Mouse (Mus musculus) WW6 (cell line): ENCODE results near the gene Jaml.

Experiments
- DNase-seq: peaks from one replicate; pipeline ENCODE4 v3.0.0-alpha.2; 2013; ENCODE audit warnings: low read depth, low spot score

Jaml gene

GRCm38 (mm10) chr9:45077859-45078258 is 1.1 kb upstream of the Jaml start:
- no peak for DNase-seq

DNA sequence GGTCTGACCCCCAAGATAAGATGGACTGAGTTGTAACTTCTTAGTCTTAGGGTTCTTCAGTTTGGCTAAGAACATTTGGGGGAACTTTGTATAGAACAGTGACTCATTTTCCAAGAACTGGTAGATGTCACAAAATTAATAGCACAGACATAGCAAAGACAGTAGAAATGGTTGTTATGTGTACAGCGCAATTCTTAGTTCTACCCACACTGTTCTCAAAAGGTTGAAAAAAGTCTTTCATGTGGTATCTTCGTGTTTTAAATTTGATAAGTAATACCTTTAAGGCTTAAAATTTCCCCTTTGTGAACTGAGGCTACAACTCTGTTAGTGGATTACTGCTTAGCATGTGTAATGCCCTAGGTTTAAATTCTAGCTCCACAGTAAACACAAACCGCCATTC is 4.1 kb downstream of the Jaml start:
- no peak for DNase-seq

DNA sequence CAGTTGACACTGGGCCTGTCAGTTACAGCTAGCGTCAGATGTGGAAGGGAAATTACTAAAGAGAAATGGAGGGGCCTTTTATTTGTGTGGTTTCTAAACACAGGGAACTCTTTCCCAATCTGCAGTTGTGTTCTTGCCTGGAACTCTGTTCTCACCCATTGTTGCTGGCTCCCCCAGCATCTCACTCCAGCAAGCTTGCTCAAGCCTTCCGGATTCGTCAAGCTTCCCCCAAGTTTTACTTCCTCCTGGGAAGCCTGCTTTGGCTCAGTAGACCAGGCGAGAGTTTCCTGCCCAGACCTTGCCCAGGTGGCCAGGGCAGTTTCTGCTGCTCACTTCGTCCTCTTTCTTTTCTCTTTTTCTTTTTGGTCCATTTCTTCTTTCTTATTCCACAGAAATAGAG is 5.6 kb downstream of the Jaml start:
- DNase-seq, result no peak

- DNase-seq, result no peak
Measured at GRCm38 (mm10) chr9:45085741-45086690, 7.0 kb downstream of the Jaml start.

DNA sequence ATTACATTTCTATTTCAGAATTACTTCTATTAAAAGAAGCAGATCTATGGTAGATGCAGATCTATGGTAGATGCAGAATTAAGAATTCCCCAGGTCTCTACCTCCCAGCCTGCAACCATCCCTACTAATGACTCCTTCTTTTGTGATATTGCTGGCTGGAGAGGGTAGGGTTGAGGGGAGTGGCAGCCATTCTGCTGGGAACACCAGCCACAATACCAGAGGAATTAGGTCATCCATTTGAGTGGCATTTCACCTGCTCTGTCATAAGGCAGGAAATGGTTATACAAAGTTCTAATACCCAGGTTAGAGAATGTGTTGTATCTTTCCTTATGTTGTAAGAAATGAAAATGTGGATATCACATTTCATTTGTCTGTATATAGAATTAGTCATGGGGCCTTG is 9.1 kb downstream of the Jaml start:
- DNase-seq, result no peak

GRCm38 (mm10) chr9:45090811-45091210 is 11.8 kb downstream of the Jaml start:
- DNase-seq, result no peak

DNA sequence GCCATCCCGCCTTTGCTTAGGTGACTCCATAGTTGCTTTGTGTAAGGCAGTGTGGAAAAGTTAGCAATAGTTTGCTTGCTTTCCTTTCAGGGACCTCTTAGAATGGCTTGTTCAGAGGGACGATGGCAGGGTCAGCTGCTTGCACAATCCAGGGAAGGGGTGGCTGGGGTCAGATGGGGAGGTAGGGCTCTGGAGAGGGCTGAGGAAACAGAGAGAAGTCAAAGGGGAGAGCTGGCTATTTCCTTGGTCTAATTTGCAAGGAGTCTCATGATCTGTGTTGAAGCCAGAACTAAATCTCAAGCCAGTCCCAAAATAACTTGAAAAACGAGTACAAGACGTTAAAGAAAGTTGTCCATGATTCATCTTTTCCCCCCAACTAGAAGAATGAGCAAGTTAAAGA is 13.7 kb downstream of the Jaml start:
- no peak for DNase-seq

- no peak for DNase-seq
Measured at GRCm38 (mm10) chr9:45095149-45095937, 16.4 kb downstream of the Jaml start.

- DNase-seq, result no peak
Measured at GRCm38 (mm10) chr9:45097877-45098276, 18.9 kb downstream of the Jaml start.

GRCm38 (mm10) chr9:45098426-45098825 is 19.4 kb downstream of the Jaml start:
- DNase-seq, result no peak

- DNase-seq, result no peak
Measured at GRCm38 (mm10) chr9:45102528-45102927, 23.5 kb downstream of the Jaml start.

GRCm38 (mm10) chr9:45103211-45103979 is 24.4 kb downstream of the Jaml start:
- DNase-seq, result no peak

DNA sequence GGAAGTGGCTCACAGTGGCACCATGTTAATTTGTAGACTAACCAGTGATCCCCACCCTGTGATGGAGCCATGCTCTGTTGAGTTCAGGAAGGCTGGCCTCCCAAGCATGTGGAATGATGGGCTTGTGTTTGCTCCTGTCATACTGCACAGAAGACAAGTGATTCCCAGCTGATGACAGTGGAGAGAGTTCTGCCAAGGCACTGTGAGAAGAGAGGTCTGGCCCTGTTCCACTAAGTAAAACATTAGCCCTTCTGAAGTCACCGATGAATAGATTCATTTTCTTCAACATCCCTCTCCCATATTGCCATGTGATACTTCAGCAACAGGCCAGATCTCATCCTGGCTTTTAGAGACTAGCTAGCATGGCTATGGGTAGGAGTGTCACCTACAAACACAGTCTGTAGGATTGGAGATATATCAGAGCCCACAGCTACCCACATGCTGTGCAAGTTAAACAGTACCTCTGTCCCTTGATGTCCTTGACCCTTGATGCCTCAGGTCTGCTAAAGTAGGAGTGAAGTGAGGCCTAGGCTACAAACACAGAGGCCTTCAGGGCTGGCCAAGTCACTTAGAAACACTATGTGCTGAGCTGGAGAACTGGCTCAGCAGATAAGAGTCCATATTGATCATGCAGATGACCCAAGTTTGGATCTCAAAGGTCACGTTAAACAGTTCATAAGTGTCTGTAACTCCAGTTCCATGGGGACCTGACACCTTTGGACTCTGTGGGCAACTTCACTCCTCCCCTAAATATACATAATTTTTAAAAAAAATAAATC is 26.8 kb downstream of the Jaml start:
- DNase-seq, result no peak

DNA sequence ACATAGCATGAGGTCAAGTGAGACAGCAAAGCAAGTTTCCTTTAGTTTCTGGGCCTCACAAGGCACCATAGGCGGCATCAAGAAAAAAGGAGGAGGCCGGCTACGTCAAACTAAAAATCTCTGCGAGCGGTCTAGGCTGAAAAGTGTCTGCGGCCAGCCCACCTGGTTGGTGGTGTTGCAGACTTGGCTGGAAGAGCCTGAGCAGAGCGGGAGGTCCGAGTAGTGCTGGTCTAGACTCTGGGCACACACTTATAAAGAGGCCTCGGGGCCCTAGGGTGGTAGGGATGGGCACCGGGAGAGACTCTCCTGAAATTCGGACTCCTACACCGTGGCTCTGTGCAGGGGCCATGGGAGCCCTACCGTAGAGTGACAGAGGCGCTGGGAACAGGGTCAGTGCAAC is 36.7 kb downstream of the Jaml start:
- no peak for DNase-seq

DNA sequence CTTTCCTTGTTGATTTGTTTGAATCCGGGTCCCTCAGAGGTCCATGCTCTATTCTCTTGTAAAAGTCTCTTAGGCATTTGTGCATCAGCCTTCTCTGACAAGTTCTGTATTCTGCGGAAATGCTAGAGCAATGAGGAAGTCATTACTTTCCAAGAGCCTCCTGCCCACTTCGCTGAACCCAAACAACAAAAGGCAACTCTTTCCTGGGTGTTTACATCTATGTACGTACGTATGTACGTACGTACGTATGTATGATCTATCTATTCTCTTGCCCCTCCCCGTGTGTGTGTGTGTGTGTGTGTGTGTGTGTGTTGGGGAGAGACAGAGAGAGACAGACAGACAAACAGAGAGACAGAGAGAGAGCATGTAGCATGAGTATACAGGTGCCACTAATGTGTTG is 37.8 kb downstream of the Jaml start:
- no peak for DNase-seq

DNA sequence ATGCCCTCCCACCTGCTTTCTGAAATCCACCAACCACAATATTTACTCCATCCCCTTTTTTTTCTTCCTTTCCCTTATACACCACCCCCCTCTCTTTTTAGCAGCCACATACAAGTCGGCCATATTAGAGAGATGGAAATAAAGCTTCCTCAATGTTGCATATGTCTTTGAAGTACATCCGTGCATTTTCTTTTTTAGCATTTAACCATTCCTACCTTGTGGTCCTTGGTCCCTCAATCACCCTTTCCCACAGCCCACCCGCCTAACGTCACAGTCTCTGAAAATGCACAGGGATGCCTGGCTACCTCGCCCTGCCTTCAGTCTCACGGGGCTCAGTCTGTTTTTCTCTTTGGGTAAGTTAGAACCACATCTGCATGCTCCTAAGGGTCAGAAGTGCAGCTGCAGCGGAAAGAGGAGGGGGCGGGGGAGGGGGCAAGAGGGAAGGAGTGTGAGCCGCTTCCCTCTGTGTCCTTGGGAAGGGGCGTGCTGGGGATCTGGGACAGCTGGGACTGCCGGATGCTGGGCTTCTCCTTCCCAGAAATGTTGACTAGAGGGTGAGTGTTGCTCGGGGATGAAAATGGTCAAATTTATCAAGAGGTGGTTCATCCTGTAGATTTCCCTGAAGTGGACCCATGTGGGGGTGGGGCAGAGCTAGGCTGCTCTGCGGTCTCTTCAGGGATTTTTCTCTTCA is 38.9 kb downstream of the Jaml start, which contains the start of gene Scn2b:
Gene Scn2b, plus strand, starts transcription at position 42 of the 691 bp plus-strand sequence.
- no peak for DNase-seq

DNA sequence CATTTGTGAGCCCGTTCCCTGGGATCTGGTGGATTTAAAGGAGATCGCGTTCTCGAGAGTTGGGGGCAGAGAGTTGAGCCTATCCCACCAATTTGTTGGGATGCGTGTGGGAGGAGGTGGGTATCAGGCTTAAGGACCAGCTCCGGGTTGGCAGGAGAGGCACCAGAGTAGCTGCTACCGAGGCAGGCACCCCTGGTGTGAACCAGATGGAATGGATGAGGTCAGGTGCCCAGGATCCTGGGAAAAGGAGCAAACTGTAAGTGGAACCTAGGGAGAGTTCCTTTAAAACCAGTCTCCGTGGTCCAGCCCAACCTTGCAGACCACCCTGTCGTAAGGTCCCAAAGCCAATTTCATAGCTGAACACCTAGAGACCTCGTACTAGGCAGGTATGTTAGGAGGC is 39.6 kb downstream of the Jaml start:
- no peak for DNase-seq

- DNase-seq, result no peak
Measured at GRCm38 (mm10) chr9:45119316-45119953, 40.5 kb downstream of the Jaml start.

DNA sequence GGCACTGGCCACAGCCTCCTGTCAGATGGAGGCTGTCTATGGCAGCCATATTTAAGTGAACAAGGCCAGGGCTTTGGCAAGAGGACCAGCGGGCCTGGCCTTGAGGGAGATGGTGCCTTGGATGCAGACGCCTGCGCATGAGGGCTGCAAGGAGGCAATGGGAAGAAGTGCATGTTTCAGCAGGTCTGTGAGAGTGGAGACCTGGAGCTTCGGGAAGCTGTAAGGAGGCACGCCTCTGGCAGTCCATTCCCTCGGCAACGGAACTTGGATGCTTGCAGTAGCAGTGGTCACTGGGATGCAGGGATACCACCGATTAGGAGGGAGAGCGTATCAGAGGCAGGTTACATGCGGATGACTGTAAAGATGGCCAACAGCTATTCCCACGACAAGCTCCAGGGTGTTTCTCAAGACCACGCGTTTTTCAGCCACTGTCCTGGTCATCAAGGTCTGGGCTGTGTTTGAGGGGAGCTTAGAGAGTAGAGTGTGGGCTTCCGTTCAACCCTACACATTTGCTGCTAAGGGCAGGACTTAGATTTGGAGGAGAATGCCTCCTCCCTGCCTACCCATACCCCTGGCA is 41.1 kb downstream of the Jaml start:
- no peak for DNase-seq

DNA sequence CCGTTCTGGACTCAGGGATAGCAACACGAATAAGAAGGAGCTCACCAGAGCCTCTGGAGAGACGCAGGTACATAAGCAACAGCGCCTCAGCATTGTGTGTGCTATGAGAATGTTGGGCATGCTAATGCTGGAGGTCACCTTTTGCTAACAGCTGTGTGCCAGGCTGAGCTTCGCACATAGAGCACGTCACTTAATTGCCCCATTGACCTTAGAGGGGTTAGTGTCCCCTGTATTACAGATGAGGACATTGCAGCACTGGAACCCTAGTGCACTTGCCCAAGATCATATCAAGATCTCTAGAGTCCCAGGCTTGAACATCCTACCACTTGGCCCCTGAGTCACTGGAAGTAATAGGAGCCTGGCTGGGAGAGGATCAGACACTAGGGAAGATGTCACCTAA is 41.6 kb downstream of the Jaml start:
- no peak for DNase-seq
